Mouse (Mus musculus) embryonic fibroblast, embryonic 13.5 days (primary cell): ENCODE results near the gene Cyp26b1.

ENCODE experiments used
- CTCF ChIP-seq: IDR thresholded peaks from 2 replicates; pipeline ENCODE4 v1.5.1; 2011; ENCODE audit warnings: mild to moderate bottlenecking, control low read depth, low read length, moderate library complexity, borderline replicate concordance; ENCODE audit not compliant: insufficient read depth
- POLR2A ChIP-seq: IDR thresholded peaks from 2 replicates; pipeline ENCODE4 v1.6.1; 2011; ENCODE audit warnings: low read depth, mild to moderate bottlenecking, control low read depth, low read length, moderate library complexity

- TF ChIP-seq CTCF: no peak
- TF ChIP-seq POLR2A: no peak
Measured at GRCm38 (mm10) chr6:84579508-84579907, 14.2 kb downstream of the Cyp26b1 start.
